In the genomic region with DNA sequence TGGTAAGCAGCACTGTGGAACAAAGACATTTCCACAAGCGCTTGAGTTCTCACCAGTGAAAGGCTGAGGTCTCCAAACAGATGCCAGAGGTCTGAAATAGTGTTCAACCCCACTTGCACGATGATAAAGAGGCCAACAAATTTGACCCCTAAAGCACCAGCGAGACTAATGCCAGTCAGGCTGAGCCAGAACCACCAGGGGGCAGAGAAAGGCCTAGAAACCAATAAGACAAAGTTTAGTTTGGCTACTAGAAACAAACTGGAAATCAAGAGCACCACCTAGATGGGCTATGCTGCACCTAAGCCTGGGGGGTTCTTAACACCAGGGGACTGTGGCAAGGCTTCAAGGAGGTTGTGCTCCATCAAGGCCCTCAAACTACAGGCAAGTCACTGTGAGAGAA, we compare ENCODE assay signal across 9 mouse cellular contexts. TPM values are rescaled to one million over a fixed set of nuclear protein-coding genes. Genes with fewer than 3 reads are reported as not detected.
A peak's percentile ranks its signal among the peaks of the same experiment; 100 is the strongest.
DNase-seq lines count a peak whose midpoint lies in the region; ATAC-seq and TF ChIP-seq lines count a peak whose summit lies in the region.
"Had no signal": no experiment of that assay in that cellular context is flagged by ENCODE, and none has a peak within 500 bp of the region (broad histone marks: within the 10 kb centered on the region; RNA-seq: fewer than 3 reads in every experiment).

No protein-coding gene starts in this region.

- H3K9ac ChIP-seq in forebrain, embryonic 13.5 days = peak overlapping the region; percentile 34; the same call in 1 of the 2 replicates
- H3K9ac ChIP-seq in forebrain, embryonic 15.5 days (replicated peaks) = no peak overlapping the region
- H3K9ac ChIP-seq in midbrain, postnatal 0 days (replicated peaks; ENCODE audit: low read length, poor library complexity, severe bottlenecking) = no peak overlapping the region
- H3K9ac ChIP-seq in midbrain, embryonic 15.5 days = no peak overlapping the region
- H3K9ac ChIP-seq: hindbrain, embryonic 15.5 days had no signal

- WGBS in forebrain, embryonic 13.5 days = 59% methylated on average over 3 of the region's 3 CpGs
- 50% methylated on average over 3 of the region's 3 CpGs for WGBS in forebrain, embryonic 15.5 days
- 51% methylated on average over 3 of the region's 3 CpGs for WGBS in midbrain, postnatal 0 days
- WGBS in midbrain, embryonic 15.5 days = 64% methylated on average over 3 of the region's 3 CpGs
- WGBS in lung, adult 2 months = 59% methylated on average over 3 of the region's 3 CpGs

- H3K27me3 ChIP-seq in forebrain, embryonic 13.5 days = no peaks in the 10 kb centered on the region
- no peaks in the 10 kb centered on the region for H3K27me3 ChIP-seq in forebrain, embryonic 15.5 days
- H3K27me3 ChIP-seq in midbrain, postnatal 0 days (ENCODE audit: insufficient read depth, low read length) = no peaks in the 10 kb centered on the region
- H3K27me3 ChIP-seq in midbrain, embryonic 15.5 days (replicated peaks) = no peaks in the 10 kb centered on the region
- H3K27me3 ChIP-seq: hindbrain, embryonic 15.5 days had no signal

- H3K27ac ChIP-seq in forebrain, embryonic 13.5 days = peak overlapping the region; percentile 57; the same call in 1 of the 2 replicates
- H3K27ac ChIP-seq in forebrain, embryonic 15.5 days (replicated peaks) = no peak overlapping the region
- no peak overlapping the region for H3K27ac ChIP-seq in midbrain, postnatal 0 days (ENCODE audit: low read depth, low read length)
- H3K27ac ChIP-seq in midbrain, embryonic 15.5 days = no peak overlapping the region
- H3K27ac ChIP-seq: hindbrain, embryonic 15.5 days had no signal

- H3K36me3 ChIP-seq in forebrain, embryonic 13.5 days (ENCODE audit: poor library complexity, severe bottlenecking) = peaks cover 55% of the 10 kb centered on the region
- peaks cover 15% of the 10 kb centered on the region; the same call in 1 of the 2 replicates for H3K36me3 ChIP-seq in forebrain, embryonic 15.5 days
- peaks cover 31% of the 10 kb centered on the region for H3K36me3 ChIP-seq in midbrain, postnatal 0 days (ENCODE audit: insufficient read depth, low read length)
- H3K36me3 ChIP-seq in midbrain, embryonic 15.5 days (replicated peaks) = peaks cover 11% of the 10 kb centered on the region; the same call in 1 of the 2 replicates

- peak; percentile 71 for TF ChIP-seq CTCF in midbrain, postnatal 0 days (IDR thresholded peaks at IDR 0.05)
- TF ChIP-seq CTCF in brain, embryonic 14.5 days (IDR thresholded peaks at IDR 0.05; ENCODE audit: borderline replicate concordance, extremely low read depth, insufficient read depth, insufficient read length) = peak; percentile 57; the same call in 1 of the 2 replicates
- peak; percentile 69 for TF ChIP-seq CTCF in lung, adult 2 months (IDR thresholded peaks at IDR 0.05; ENCODE audit: insufficient read depth, low read length)

- no peak for TF ChIP-seq POLR2A in brain, embryonic 14.5 days (IDR thresholded peaks at IDR 0.05; ENCODE audit: borderline replicate concordance, extremely low read depth, insufficient read depth, insufficient read length, poor library complexity, severe bottlenecking)
- TF ChIP-seq POLR2A in lung, adult 2 months (IDR thresholded peaks at IDR 0.05; ENCODE audit: borderline replicate concordance, extremely low read depth, low read depth, low read length) = no peak

- ATAC-seq in forebrain, embryonic 13.5 days = no peak
- no peak for ATAC-seq in forebrain, embryonic 15.5 days (replicated peaks)
- ATAC-seq in midbrain, postnatal 0 days (ENCODE audit: low FRiP score) = no peak
- no peak for ATAC-seq in midbrain, embryonic 15.5 days (replicated peaks)

- H3K4me3 ChIP-seq in forebrain, embryonic 13.5 days = no peak overlapping the region
- H3K4me3 ChIP-seq in forebrain, embryonic 15.5 days = no peak overlapping the region
- no peak overlapping the region for H3K4me3 ChIP-seq in midbrain, postnatal 0 days (ENCODE audit: low read depth, low read length)
- H3K4me3 ChIP-seq in midbrain, embryonic 15.5 days = no peak overlapping the region
- H3K4me3 ChIP-seq in lung, adult 2 months (replicated peaks; ENCODE audit: extremely low read depth, low read depth, low read length) = no peak overlapping the region
- H3K4me3 ChIP-seq: hindbrain, embryonic 15.5 days had no signal

- H3K4me2 ChIP-seq in forebrain, embryonic 13.5 days = no peak overlapping the region
- no peak overlapping the region for H3K4me2 ChIP-seq in forebrain, embryonic 15.5 days (replicated peaks)
- no peak overlapping the region for H3K4me2 ChIP-seq in midbrain, postnatal 0 days (ENCODE audit: low read depth, low read length, poor library complexity, severe bottlenecking)
- H3K4me2 ChIP-seq in midbrain, embryonic 15.5 days = no peak overlapping the region
- H3K4me2 ChIP-seq: hindbrain, embryonic 15.5 days had no signal

- H3K9me3 ChIP-seq in forebrain, embryonic 13.5 days (replicated peaks) = no peaks in the 10 kb centered on the region
- no peaks in the 10 kb centered on the region for H3K9me3 ChIP-seq in forebrain, embryonic 15.5 days
- no peaks in the 10 kb centered on the region for H3K9me3 ChIP-seq in midbrain, postnatal 0 days (ENCODE audit: low read length)
- H3K9me3 ChIP-seq in midbrain, embryonic 15.5 days = no peaks in the 10 kb centered on the region
- H3K9me3 ChIP-seq: hindbrain, embryonic 15.5 days had no signal

- peak; percentile 56 for DNase-seq in midbrain, postnatal 0 days (ENCODE audit: low spot score)
- peak; percentile 58 for DNase-seq in brain, embryonic 14.5 days (ENCODE audit: low read depth)
- DNase-seq in lung, adult 2 months = peak; percentile 23
- DNase-seq in yolk sac, embryonic 10.5 days (ENCODE audit: low spot score) = no peak
- DNase-seq in cerebellum, adult 11-12 months = no peak

- H3K4me1 ChIP-seq in forebrain, embryonic 13.5 days = peaks cover 12% of the 10 kb centered on the region
- no peaks in the 10 kb centered on the region for H3K4me1 ChIP-seq in forebrain, embryonic 15.5 days
- no peaks in the 10 kb centered on the region for H3K4me1 ChIP-seq in midbrain, postnatal 0 days (ENCODE audit: insufficient read depth, low read length)
- no peaks in the 10 kb centered on the region for H3K4me1 ChIP-seq in midbrain, embryonic 15.5 days
- no peaks in the 10 kb centered on the region; the same call in 1 of the 2 replicates for H3K4me1 ChIP-seq in lung, adult 2 months (ENCODE audit: control insufficient read depth, insufficient read depth, low read length)
- H3K4me1 ChIP-seq: hindbrain, embryonic 15.5 days had no signal

RNA-seq across cellular contexts. Expression of a gene that starts 15.3 kb away (rescaled TPM):
- 27.2 and 29.5 TPM in 2 replicates for polyA plus RNA-seq in forebrain, embryonic 13.5 days (2015; fragmentation: Nextera tagmentation; extraction: Ambion mirVana)
- polyA plus RNA-seq in forebrain, embryonic 15.5 days (2015; fragmentation: Nextera tagmentation; extraction: Ambion mirVana) = 25.5 and 26.8 TPM in 2 replicates
- 58.1 and 60.7 TPM in 2 replicates for total RNA-seq in midbrain, postnatal 0 days (2014; rRNA removed)
- 44.9 and 49.3 TPM in 2 replicates for polyA plus RNA-seq in midbrain, postnatal 0 days (2015; fragmentation: Nextera tagmentation; extraction: Ambion mirVana)
- 26.9 and 28.9 TPM in 2 replicates for polyA plus RNA-seq in midbrain, embryonic 15.5 days (2015; fragmentation: Nextera tagmentation; extraction: Ambion mirVana)
- 57.3 and 58.2 TPM in 2 replicates for polyA plus RNA-seq in brain, embryonic 14.5 days (2012; rRNA removed)
- polyA plus RNA-seq in lung, adult 2 months (2012; rRNA removed) = 54.5 and 69.7 TPM in 2 replicates

RNA-seq across cellular contexts. Expression of a gene that starts 16.1 kb away (rescaled TPM):
- polyA plus RNA-seq in forebrain, embryonic 13.5 days (2015; fragmentation: Nextera tagmentation; extraction: Ambion mirVana) = 10.5 and 12.0 TPM in 2 replicates
- polyA plus RNA-seq in forebrain, embryonic 15.5 days (2015; fragmentation: Nextera tagmentation; extraction: Ambion mirVana) = 12.5 and 12.8 TPM in 2 replicates
- total RNA-seq in midbrain, postnatal 0 days (2014; rRNA removed) = 29.8 and 35.0 TPM in 2 replicates
- 13.2 and 13.8 TPM in 2 replicates for polyA plus RNA-seq in midbrain, postnatal 0 days (2015; fragmentation: Nextera tagmentation; extraction: Ambion mirVana)
- 15.8 and 17.1 TPM in 2 replicates for polyA plus RNA-seq in midbrain, embryonic 15.5 days (2015; fragmentation: Nextera tagmentation; extraction: Ambion mirVana)
- polyA plus RNA-seq in brain, embryonic 14.5 days (2012; rRNA removed) = 19.2 and 19.3 TPM in 2 replicates
- 15.1 and 15.7 TPM in 2 replicates for polyA plus RNA-seq in lung, adult 2 months (2012; rRNA removed)

RNA-seq across cellular contexts. Expression of a gene that starts 29.3 kb away (rescaled TPM):
- polyA plus RNA-seq in forebrain, embryonic 13.5 days (2015; fragmentation: Nextera tagmentation; extraction: Ambion mirVana) = 0.66 and 1.0 TPM in 2 replicates
- 1.8 and 2.0 TPM in 2 replicates for polyA plus RNA-seq in forebrain, embryonic 15.5 days (2015; fragmentation: Nextera tagmentation; extraction: Ambion mirVana)
- 15.7 and 17.4 TPM in 2 replicates for total RNA-seq in midbrain, postnatal 0 days (2014; rRNA removed)
- polyA plus RNA-seq in midbrain, postnatal 0 days (2015; fragmentation: Nextera tagmentation; extraction: Ambion mirVana) = 16.7 and 17.3 TPM in 2 replicates
- 6.2 and 6.8 TPM in 2 replicates for polyA plus RNA-seq in midbrain, embryonic 15.5 days (2015; fragmentation: Nextera tagmentation; extraction: Ambion mirVana)
- polyA plus RNA-seq in brain, embryonic 14.5 days (2012; rRNA removed) = 1.9 and 2.5 TPM in 2 replicates
- 4.8 and 7.8 TPM in 2 replicates for polyA plus RNA-seq in lung, adult 2 months (2012; rRNA removed)

Comparison
In these comparisons a context has a peak if more than half of its experiments do, and no peak if none do; other contexts are left out.
1. DNase-seq: peak in midbrain, postnatal 0 days (single experiment), brain, embryonic 14.5 days (single experiment) and lung, adult 2 months (single experiment); none in yolk sac, embryonic 10.5 days (single experiment) and cerebellum, adult 11-12 months (single experiment).
2. Peak in every context shown above with its lines, with median percentiles within 50 percentile points of each other: CTCF ChIP-seq.